Mouse (Mus musculus): ENCODE measurements around the gene Morf4l1. TPM values are rescaled to one million over a fixed set of nuclear protein-coding genes. Genes with fewer than 3 reads are reported as not detected.

Gene Morf4l1
- polyA plus RNA-seq, 1 experiment from 2014 or later, result 467 TPM

GRCm38 (mm10) chr9:90135466-90135865, 20.9 kb upstream of the Morf4l1 start:
- H3K27me3 ChIP-seq (ENCODE audit: control insufficient read depth, insufficient read depth, low read length), result no peaks in the 10 kb centered on the region
- no peak overlapping the region for H3K9ac ChIP-seq (ENCODE audit: low read depth, low read length)
- H3K4me1 ChIP-seq (ENCODE audit: control insufficient read depth, insufficient read depth, low read length), result no peaks in the 10 kb centered on the region
- 82% methylated on average over 8 of the region's 8 CpGs for WGBS
- H3K4me3 ChIP-seq (ENCODE audit: low read length), result no peak overlapping the region
- no peak for ATAC-seq (ENCODE audit: low FRiP score, low TSS enrichment)
- no peaks in the 10 kb centered on the region for H3K36me3 ChIP-seq (ENCODE audit: control insufficient read depth, insufficient read depth, low read length)
- no peak overlapping the region for H3K27ac ChIP-seq (ENCODE audit: low read depth, low read length)
- H3K9me3 ChIP-seq (ENCODE audit: control insufficient read depth, low read length), result no peaks in the 10 kb centered on the region
- H3K4me2 ChIP-seq (replicated peaks; ENCODE audit: low read depth, low read length), result no peak overlapping the region

- 73% methylated on average over 7 of the region's 7 CpGs for WGBS
- Histone ChIP-seq H3K4me2 (replicated peaks; ENCODE audit: low read depth, low read length) (no peak overlapping the region), H3K9ac (ENCODE audit: low read depth, low read length) (no peak overlapping the region), H3K9me3 (ENCODE audit: control insufficient read depth, low read length) (no peaks in the 10 kb centered on the region), H3K4me1 (ENCODE audit: control insufficient read depth, insufficient read depth, low read length) (no peaks in the 10 kb centered on the region), H3K27me3 (ENCODE audit: control insufficient read depth, insufficient read depth, low read length) (no peaks in the 10 kb centered on the region), H3K27ac (ENCODE audit: low read depth, low read length) (no peak overlapping the region), H3K36me3 (ENCODE audit: control insufficient read depth, insufficient read depth, low read length) (no peaks in the 10 kb centered on the region), H3K4me3 (ENCODE audit: low read length) (no peak overlapping the region)
- ATAC-seq (ENCODE audit: low FRiP score, low TSS enrichment), result no peak
Measured at GRCm38 (mm10) chr9:90133562-90134355, 19.2 kb upstream of the Morf4l1 start.

GRCm38 (mm10) chr9:90128636-90129201, 14.1 kb upstream of the Morf4l1 start:
- H3K9ac ChIP-seq (ENCODE audit: low read depth, low read length), result no peak overlapping the region
- no peak for ATAC-seq (ENCODE audit: low FRiP score, low TSS enrichment)
- WGBS, result 72% methylated on average over 6 of the region's 6 CpGs
- H3K4me3 ChIP-seq (ENCODE audit: low read length), result no peak overlapping the region
- H3K9me3 ChIP-seq (ENCODE audit: control insufficient read depth, low read length), result no peaks in the 10 kb centered on the region
- no peaks in the 10 kb centered on the region for H3K36me3 ChIP-seq (ENCODE audit: control insufficient read depth, insufficient read depth, low read length)
- no peaks in the 10 kb centered on the region for H3K27me3 ChIP-seq (ENCODE audit: control insufficient read depth, insufficient read depth, low read length)
- H3K27ac ChIP-seq (ENCODE audit: low read depth, low read length), result no peak overlapping the region
- H3K4me2 ChIP-seq (replicated peaks; ENCODE audit: low read depth, low read length), result no peak overlapping the region
- H3K4me1 ChIP-seq (ENCODE audit: control insufficient read depth, insufficient read depth, low read length), result no peaks in the 10 kb centered on the region

- WGBS, result 58% methylated on average over 6 of the region's 6 CpGs
- no peak for ATAC-seq (ENCODE audit: low FRiP score, low TSS enrichment)
- Histone ChIP-seq H3K9ac (ENCODE audit: low read depth, low read length) (no peak overlapping the region), H3K4me2 (replicated peaks; ENCODE audit: low read depth, low read length) (peak overlapping the region; percentile 46; the same call in 1 of the 2 replicates), H3K36me3 (ENCODE audit: control insufficient read depth, insufficient read depth, low read length) (no peaks in the 10 kb centered on the region), H3K4me1 (ENCODE audit: control insufficient read depth, insufficient read depth, low read length) (no peaks in the 10 kb centered on the region), H3K27me3 (ENCODE audit: control insufficient read depth, insufficient read depth, low read length) (no peaks in the 10 kb centered on the region), H3K27ac (ENCODE audit: low read depth, low read length) (no peak overlapping the region), H3K9me3 (ENCODE audit: control insufficient read depth, low read length) (no peaks in the 10 kb centered on the region), H3K4me3 (ENCODE audit: low read length) (peak overlapping the region; percentile 27; the same call in 1 of the 2 replicates)
Measured at GRCm38 (mm10) chr9:90127146-90127545, 12.6 kb upstream of the Morf4l1 start.

GRCm38 (mm10) chr9:90126260-90127010, 11.9 kb upstream of the Morf4l1 start:
- Histone ChIP-seq H3K4me2 (replicated peaks; ENCODE audit: low read depth, low read length) (peak overlapping the region; percentile 46), H3K4me3 (ENCODE audit: low read length) (peak overlapping the region; percentile 27), H3K27ac (ENCODE audit: low read depth, low read length) (no peak overlapping the region), H3K4me1 (ENCODE audit: control insufficient read depth, insufficient read depth, low read length) (no peaks in the 10 kb centered on the region), H3K27me3 (ENCODE audit: control insufficient read depth, insufficient read depth, low read length) (no peaks in the 10 kb centered on the region), H3K9me3 (ENCODE audit: control insufficient read depth, low read length) (no peaks in the 10 kb centered on the region), H3K9ac (ENCODE audit: low read depth, low read length) (peak overlapping the region; percentile 37; the same call in 1 of the 2 replicates), H3K36me3 (ENCODE audit: control insufficient read depth, insufficient read depth, low read length) (no peaks in the 10 kb centered on the region)
- ATAC-seq (ENCODE audit: low FRiP score, low TSS enrichment), result peak; percentile 80
- 2% methylated on average over 30 of the region's 30 CpGs for WGBS

- 18% methylated on average over 7 of the region's 7 CpGs for WGBS
- no peak overlapping the region for H3K9ac ChIP-seq (ENCODE audit: low read depth, low read length)
Measured at GRCm38 (mm10) chr9:90125416-90126099, 11.0 kb upstream of the Morf4l1 start.

GRCm38 (mm10) chr9:90124873-90125245, 10.3 kb upstream of the Morf4l1 start:
- Histone ChIP-seq H3K4me1 (ENCODE audit: control insufficient read depth, insufficient read depth, low read length) (no peaks in the 10 kb centered on the region), H3K4me3 (ENCODE audit: low read length) (no peak overlapping the region), H3K9ac (ENCODE audit: low read depth, low read length) (no peak overlapping the region), H3K36me3 (ENCODE audit: control insufficient read depth, insufficient read depth, low read length) (no peaks in the 10 kb centered on the region), H3K27me3 (ENCODE audit: control insufficient read depth, insufficient read depth, low read length) (no peaks in the 10 kb centered on the region), H3K27ac (ENCODE audit: low read depth, low read length) (no peak overlapping the region), H3K4me2 (replicated peaks; ENCODE audit: low read depth, low read length) (no peak overlapping the region), H3K9me3 (ENCODE audit: control insufficient read depth, low read length) (no peaks in the 10 kb centered on the region)
- ATAC-seq (ENCODE audit: low FRiP score, low TSS enrichment), result no peak; the same call in 1 of the 2 replicates
- 45% methylated on average over 8 of the region's 8 CpGs for WGBS

More at GRCm38 (mm10) chr9:90125416-90126099, 11.0 kb upstream of the Morf4l1 start:
- Histone ChIP-seq H3K4me2 (replicated peaks; ENCODE audit: low read depth, low read length) (peak overlapping the region; percentile 46), H3K4me1 (ENCODE audit: control insufficient read depth, insufficient read depth, low read length) (no peaks in the 10 kb centered on the region), H3K27me3 (ENCODE audit: control insufficient read depth, insufficient read depth, low read length) (no peaks in the 10 kb centered on the region), H3K36me3 (ENCODE audit: control insufficient read depth, insufficient read depth, low read length) (no peaks in the 10 kb centered on the region), H3K9me3 (ENCODE audit: control insufficient read depth, low read length) (no peaks in the 10 kb centered on the region), H3K27ac (ENCODE audit: low read depth, low read length) (no peak overlapping the region), H3K4me3 (ENCODE audit: low read length) (peak overlapping the region; percentile 27)
- no peak for ATAC-seq (ENCODE audit: low FRiP score, low TSS enrichment)

- H3K4me2 ChIP-seq (replicated peaks; ENCODE audit: low read depth, low read length), result no peak overlapping the region
- 33% methylated on average over 11 of the region's 11 CpGs for WGBS
- H3K9ac ChIP-seq (ENCODE audit: low read depth, low read length), result no peak overlapping the region
- no peak overlapping the region for H3K27ac ChIP-seq (ENCODE audit: low read depth, low read length)
- H3K4me3 ChIP-seq (ENCODE audit: low read length), result no peak overlapping the region
- H3K27me3 ChIP-seq (ENCODE audit: control insufficient read depth, insufficient read depth, low read length), result no peaks in the 10 kb centered on the region
- H3K36me3 ChIP-seq (ENCODE audit: control insufficient read depth, insufficient read depth, low read length), result no peaks in the 10 kb centered on the region
- ATAC-seq (ENCODE audit: low FRiP score, low TSS enrichment), result no peak
- no peaks in the 10 kb centered on the region for H3K4me1 ChIP-seq (ENCODE audit: control insufficient read depth, insufficient read depth, low read length)
- H3K9me3 ChIP-seq (ENCODE audit: control insufficient read depth, low read length), result no peaks in the 10 kb centered on the region
Measured at GRCm38 (mm10) chr9:90124156-90124872, 9.7 kb upstream of the Morf4l1 start.

Data from kidney, embryonic 14.5 days (tissue).